Comparison of ENCODE assay signal across 17 mouse cellular contexts in genomic region chr6:61020995-61021394, GRCm38 (mm10).
"Had no signal": no experiment of that assay in that cellular context is flagged by ENCODE, and none has a peak within 500 bp of the region (broad histone marks: within the 10 kb centered on the region; RNA-seq: fewer than 3 reads in every experiment).

No protein-coding gene starts in this region.

- DNase-seq: kidney, adult 18-20 months; kidney, postnatal 10 days; kidney, postnatal 4 days; liver; liver, embryonic 13.5 days; lung, adult 18-20 months; lung, postnatal 36 days; midbrain, embryonic 14.5 days; right cerebral cortex, adult 18-20 months; spleen, adult 18-20 months; thymus, adult 18-20 months; thymus, postnatal 25 days had no signal

- H3K9me3 ChIP-seq: limb, embryonic 12.5 days; liver, embryonic 13.5 days; midbrain, embryonic 10.5 days; neural tube, embryonic 15.5 days had no signal

- H3K4me2 ChIP-seq: limb, embryonic 12.5 days; liver, embryonic 13.5 days; neural tube, embryonic 15.5 days had no signal

- H3K4me3 ChIP-seq: layer of hippocampus, adult 2 months; limb, embryonic 12.5 days; liver, embryonic 13.5 days; midbrain, embryonic 10.5 days; myocyte; neural tube, embryonic 15.5 days had no signal

- H3K4me1 ChIP-seq: liver, embryonic 13.5 days; midbrain, embryonic 10.5 days; neural tube, embryonic 15.5 days had no signal

- H3K9ac ChIP-seq: limb, embryonic 12.5 days; liver, embryonic 13.5 days; neural tube, embryonic 15.5 days had no signal

- H3K27me3 ChIP-seq: limb, embryonic 12.5 days; liver, embryonic 13.5 days; neural tube, embryonic 15.5 days had no signal

- H3K36me3 ChIP-seq: limb, embryonic 12.5 days; liver, embryonic 13.5 days; midbrain, embryonic 10.5 days; neural tube, embryonic 15.5 days had no signal

- H3K27ac ChIP-seq: layer of hippocampus, adult 2 months; limb, embryonic 12.5 days; liver, embryonic 13.5 days; midbrain, embryonic 10.5 days; neural tube, embryonic 15.5 days had no signal
